Mouse (Mus musculus): ENCODE measurements at regions not wholly inside any gene's neighbourhood (a gene's known extent, or its start where the extent isn't known, plus 50 kb on each side); places are given as distances from the start of the nearest gene placed in this dataset.

- no peak for DNase-seq
- Histone ChIP-seq H3K4me3 (ENCODE audit: low read depth, low read length) (no peak overlapping the region), H3K4me2 (ENCODE audit: low read depth, low read length) (no peak overlapping the region), H3K9ac (replicated peaks) (no peak overlapping the region), H3K9me3 (ENCODE audit: low read length) (no peaks in the 10 kb centered on the region), H3K4me1 (ENCODE audit: insufficient read depth) (no peaks in the 10 kb centered on the region), H3K27me3 (ENCODE audit: insufficient read depth, low read length) (no peaks in the 10 kb centered on the region), H3K36me3 (replicated peaks; ENCODE audit: insufficient read depth, low read length) (no peaks in the 10 kb centered on the region), H3K27ac (ENCODE audit: low read depth) (no peak overlapping the region)
- ATAC-seq: no peak
- TF ChIP-seq EP300 (IDR thresholded peaks at IDR 0.05; ENCODE audit: low read depth): no peak
- no peak for TF ChIP-seq CTCF (IDR thresholded peaks at IDR 0.05; ENCODE audit: low read depth)
- WGBS (ENCODE audit: insufficient replicate concordance): 58% methylated on average over 2 of the region's 2 CpGs
These were observed 100.5 kb upstream of the Rgs17 start for GRCm38 (mm10) chr10:6022609-6023283.

GRCm38 (mm10) chr10:6020944-6021684 is 98.9 kb upstream of the Rgs17 start:
- Histone ChIP-seq H3K4me3 (ENCODE audit: low read depth, low read length) (no peak overlapping the region), H3K4me1 (ENCODE audit: insufficient read depth) (no peaks in the 10 kb centered on the region), H3K27ac (ENCODE audit: low read depth) (no peak overlapping the region), H3K36me3 (replicated peaks; ENCODE audit: insufficient read depth, low read length) (no peaks in the 10 kb centered on the region), H3K27me3 (ENCODE audit: insufficient read depth, low read length) (no peaks in the 10 kb centered on the region), H3K4me2 (ENCODE audit: low read depth, low read length) (no peak overlapping the region), H3K9ac (replicated peaks) (no peak overlapping the region), H3K9me3 (ENCODE audit: low read length) (no peaks in the 10 kb centered on the region)
- 40% methylated on average over 9 of the region's 9 CpGs for WGBS (ENCODE audit: insufficient replicate concordance)
- DNase-seq (no peak), ATAC-seq (no peak)
- TF ChIP-seq EP300 (IDR thresholded peaks at IDR 0.05; ENCODE audit: low read depth) (no peak), CTCF (IDR thresholded peaks at IDR 0.05; ENCODE audit: low read depth) (no peak)

GRCm38 (mm10) chr10:6013743-6014142 is 91.5 kb upstream of the Rgs17 start:
- WGBS (ENCODE audit: insufficient replicate concordance): 41% methylated on average over 4 of the region's 4 CpGs
- DNase-seq: no peak
- Histone ChIP-seq H3K27me3 (ENCODE audit: insufficient read depth, low read length) (no peaks in the 10 kb centered on the region), H3K4me1 (ENCODE audit: insufficient read depth) (no peaks in the 10 kb centered on the region), H3K27ac (ENCODE audit: low read depth) (no peak overlapping the region), H3K9ac (replicated peaks) (no peak overlapping the region), H3K4me2 (ENCODE audit: low read depth, low read length) (no peak overlapping the region), H3K36me3 (replicated peaks; ENCODE audit: insufficient read depth, low read length) (no peaks in the 10 kb centered on the region), H3K4me3 (ENCODE audit: low read depth, low read length) (no peak overlapping the region), H3K9me3 (ENCODE audit: low read length) (no peaks in the 10 kb centered on the region)
- TF ChIP-seq EP300 (IDR thresholded peaks at IDR 0.05; ENCODE audit: low read depth): no peak
- no peak for TF ChIP-seq CTCF (IDR thresholded peaks at IDR 0.05; ENCODE audit: low read depth)
- no peak for ATAC-seq

- TF ChIP-seq CTCF (IDR thresholded peaks at IDR 0.05; ENCODE audit: low read depth): no peak
- no peak for TF ChIP-seq EP300 (IDR thresholded peaks at IDR 0.05; ENCODE audit: low read depth)
- Histone ChIP-seq H3K4me2 (ENCODE audit: low read depth, low read length) (no peak overlapping the region), H3K9ac (replicated peaks) (no peak overlapping the region), H3K27me3 (ENCODE audit: insufficient read depth, low read length) (no peaks in the 10 kb centered on the region), H3K27ac (ENCODE audit: low read depth) (no peak overlapping the region), H3K9me3 (ENCODE audit: low read length) (no peaks in the 10 kb centered on the region), H3K4me3 (ENCODE audit: low read depth, low read length) (no peak overlapping the region), H3K4me1 (ENCODE audit: insufficient read depth) (no peaks in the 10 kb centered on the region), H3K36me3 (replicated peaks; ENCODE audit: insufficient read depth, low read length) (no peaks in the 10 kb centered on the region)
- WGBS (ENCODE audit: insufficient replicate concordance): 42% methylated on average over 5 of the region's 5 CpGs
- ATAC-seq: no peak
- no peak for DNase-seq
These were observed 89.3 kb upstream of the Rgs17 start for GRCm38 (mm10) chr10:6011541-6011940.

GRCm38 (mm10) chr10:6011029-6011428 is 88.8 kb upstream of the Rgs17 start:
- H3K27me3 ChIP-seq (ENCODE audit: insufficient read depth, low read length): no peaks in the 10 kb centered on the region
- no peak overlapping the region for H3K27ac ChIP-seq (ENCODE audit: low read depth)
- H3K36me3 ChIP-seq (replicated peaks; ENCODE audit: insufficient read depth, low read length): no peaks in the 10 kb centered on the region
- ATAC-seq (no peak), DNase-seq (no peak)
- WGBS (ENCODE audit: insufficient replicate concordance): 62% methylated on average over 5 of the region's 5 CpGs
- H3K4me3 ChIP-seq (ENCODE audit: low read depth, low read length): no peak overlapping the region
- TF ChIP-seq CTCF (IDR thresholded peaks at IDR 0.05; ENCODE audit: low read depth) (no peak), EP300 (IDR thresholded peaks at IDR 0.05; ENCODE audit: low read depth) (no peak)
- no peak overlapping the region for H3K4me2 ChIP-seq (ENCODE audit: low read depth, low read length)
- H3K9ac ChIP-seq (replicated peaks): no peak overlapping the region
- no peaks in the 10 kb centered on the region for H3K9me3 ChIP-seq (ENCODE audit: low read length)
- no peaks in the 10 kb centered on the region for H3K4me1 ChIP-seq (ENCODE audit: insufficient read depth)

GRCm38 (mm10) chr10:6007238-6007972 is 85.2 kb upstream of the Rgs17 start:
- no peaks in the 10 kb centered on the region for H3K4me1 ChIP-seq (ENCODE audit: insufficient read depth)
- H3K9ac ChIP-seq (replicated peaks): no peak overlapping the region
- H3K9me3 ChIP-seq (ENCODE audit: low read length): no peaks in the 10 kb centered on the region
- no peak for TF ChIP-seq CTCF (IDR thresholded peaks at IDR 0.05; ENCODE audit: low read depth)
- no peak for TF ChIP-seq EP300 (IDR thresholded peaks at IDR 0.05; ENCODE audit: low read depth)
- no peaks in the 10 kb centered on the region for H3K27me3 ChIP-seq (ENCODE audit: insufficient read depth, low read length)
- DNase-seq (no peak), ATAC-seq (no peak)
- no peak overlapping the region for H3K27ac ChIP-seq (ENCODE audit: low read depth)
- H3K36me3 ChIP-seq (replicated peaks; ENCODE audit: insufficient read depth, low read length): no peaks in the 10 kb centered on the region
- WGBS (ENCODE audit: insufficient replicate concordance): 38% methylated on average over 1 of the region's 1 CpGs
- H3K4me3 ChIP-seq (ENCODE audit: low read depth, low read length): no peak overlapping the region
- H3K4me2 ChIP-seq (ENCODE audit: low read depth, low read length): no peak overlapping the region

Measured in liver, postnatal 0 days (tissue).